Mouse (Mus musculus): ENCODE measurements around the gene Tmem53. TPM values are rescaled to one million over a fixed set of nuclear protein-coding genes. Genes with fewer than 3 reads are reported as not detected.

Tmem53 gene
- polyA plus RNA-seq, 2 experiments: 2.4 to 6.7 TPM

DNA sequence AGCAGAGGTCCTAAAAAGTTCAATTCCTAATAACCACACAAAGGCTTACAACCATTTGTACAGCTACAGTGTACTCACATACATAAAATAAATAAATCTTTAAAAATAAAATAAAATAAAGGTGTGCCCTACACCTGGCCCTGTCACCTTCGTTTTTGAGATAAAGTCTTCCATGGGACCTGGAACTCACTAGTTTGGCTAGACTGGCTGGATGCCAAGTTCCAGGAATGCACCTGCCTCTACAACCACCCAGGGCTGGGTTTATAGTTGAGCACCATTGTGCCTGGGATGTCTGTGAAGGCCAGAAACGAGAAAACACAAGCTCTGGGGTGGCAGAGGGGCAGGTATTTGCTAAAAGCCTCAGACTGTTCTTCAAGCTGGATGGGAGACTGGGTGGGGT, 12.6 kb upstream of the Tmem53 start:
- H3K27me3 ChIP-seq (ENCODE audit: control insufficient read depth, insufficient read depth, low read length): no peaks in the 10 kb centered on the region
- WGBS (ENCODE audit: insufficient replicate concordance): 31% methylated on average over 2 of the region's 2 CpGs
- H3K36me3 ChIP-seq (replicated peaks; ENCODE audit: control insufficient read depth, insufficient read depth, low read depth): no peaks in the 10 kb centered on the region
- TF ChIP-seq CTCF (IDR thresholded peaks at IDR 0.05; ENCODE audit: low read depth) (no peak), EP300 (IDR thresholded peaks at IDR 0.05; ENCODE audit: low read depth) (no peak)
- H3K9me3 ChIP-seq (ENCODE audit: control insufficient read depth, low read length): no peaks in the 10 kb centered on the region
- no peak overlapping the region for H3K9ac ChIP-seq (replicated peaks)
- H3K4me3 ChIP-seq (ENCODE audit: insufficient read depth in 1 of 2, low read depth in 2 of 2, low read length in 2 of 2): no peak overlapping the region
- DNase-seq (ENCODE audit: low read depth in 3 of 3, low spot score in 3 of 3) (no peak), ATAC-seq (ENCODE audit: insufficient read depth) (no peak)
- no peak overlapping the region for H3K27ac ChIP-seq
- H3K4me1 ChIP-seq (replicated peaks; ENCODE audit: control insufficient read depth in 2 of 2, insufficient read depth in 2 of 2, low read length in 1 of 2): peaks cover 0 to 4% of the 10 kb centered on the region in 2 experiments; a peak in 1 of 4 replicates
- H3K4me2 ChIP-seq (ENCODE audit: low read depth): no peak overlapping the region

- Histone ChIP-seq H3K4me1 (replicated peaks; ENCODE audit: control insufficient read depth in 2 of 2, insufficient read depth in 2 of 2, low read length in 1 of 2) (peaks cover 0 to 4% of the 10 kb centered on the region in 2 experiments; a peak in 1 of 4 replicates), H3K36me3 (replicated peaks; ENCODE audit: control insufficient read depth, insufficient read depth, low read depth) (no peaks in the 10 kb centered on the region), H3K27me3 (ENCODE audit: control insufficient read depth, insufficient read depth, low read length) (no peaks in the 10 kb centered on the region), H3K9me3 (ENCODE audit: control insufficient read depth, low read length) (no peaks in the 10 kb centered on the region), H3K9ac (replicated peaks) (no peak overlapping the region), H3K4me2 (ENCODE audit: low read depth) (no peak overlapping the region), H3K27ac (no peak overlapping the region), H3K4me3 (ENCODE audit: insufficient read depth in 1 of 2, low read depth in 2 of 2, low read length in 2 of 2) (no peak overlapping the region)
- no peak for DNase-seq (ENCODE audit: low read depth in 3 of 3, low spot score in 3 of 3)
- no peak for ATAC-seq (ENCODE audit: insufficient read depth)
- WGBS (ENCODE audit: insufficient replicate concordance): 67% methylated on average over 6 of the region's 6 CpGs
- TF ChIP-seq CTCF (IDR thresholded peaks at IDR 0.05; ENCODE audit: low read depth) (no peak), EP300 (IDR thresholded peaks at IDR 0.05; ENCODE audit: low read depth) (no peak)
Measured at GRCm38 (mm10) chr4:117240867-117241266, 10.9 kb upstream of the Tmem53 start.

GRCm38 (mm10) chr4:117250982-117251381, 769 bp upstream of the Tmem53 start:
- Histone ChIP-seq H3K27me3 (ENCODE audit: control insufficient read depth, insufficient read depth, low read length) (no peaks in the 10 kb centered on the region), H3K9me3 (ENCODE audit: control insufficient read depth, low read length) (no peaks in the 10 kb centered on the region), H3K4me1 (replicated peaks; ENCODE audit: control insufficient read depth in 2 of 2, insufficient read depth in 2 of 2, low read length in 1 of 2) (peaks cover 8 to 11% of the 10 kb centered on the region in 2 experiments), H3K9ac (replicated peaks) (no peak overlapping the region), H3K4me2 (ENCODE audit: low read depth) (peak overlapping the region; percentile 78), H3K4me3 (ENCODE audit: insufficient read depth in 1 of 2, low read depth in 2 of 2, low read length in 2 of 2) (peak overlapping the region in 1 of 2 experiments; percentile 61; a peak in 2 of 4 replicates), H3K27ac (no peak overlapping the region), H3K36me3 (replicated peaks; ENCODE audit: control insufficient read depth, insufficient read depth, low read depth) (no peaks in the 10 kb centered on the region)
- WGBS (ENCODE audit: insufficient replicate concordance): 66% methylated on average over 1 of the region's 1 CpGs
- no peak for TF ChIP-seq EP300 (IDR thresholded peaks at IDR 0.05; ENCODE audit: low read depth)
- TF ChIP-seq CTCF (IDR thresholded peaks at IDR 0.05; ENCODE audit: low read depth): no peak
- ATAC-seq (ENCODE audit: insufficient read depth) (no peak), DNase-seq (ENCODE audit: low read depth in 3 of 3, low spot score in 3 of 3) (no peak)

DNA sequence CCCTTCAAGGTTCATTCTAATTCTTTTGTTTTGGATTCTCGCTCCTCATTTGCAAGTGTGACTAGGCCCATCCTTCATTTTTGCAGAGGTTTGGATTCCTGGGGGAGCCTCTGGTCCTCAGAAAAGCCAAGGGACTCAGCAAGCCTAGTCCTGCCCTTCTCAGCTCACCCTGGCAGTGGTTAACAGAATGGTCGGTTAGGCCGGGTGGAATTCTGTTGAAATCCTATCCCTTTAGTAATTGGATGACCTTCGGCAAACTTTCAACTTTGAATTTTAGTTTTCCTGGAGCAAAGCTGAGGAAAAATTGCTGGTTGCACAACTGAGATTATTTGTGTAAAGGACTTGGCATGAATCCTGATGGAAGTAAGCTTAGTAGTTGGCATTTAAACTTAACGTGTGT, 600 bp downstream of the Tmem53 start:
- Histone ChIP-seq H3K36me3 (replicated peaks; ENCODE audit: control insufficient read depth, insufficient read depth, low read depth) (no peaks in the 10 kb centered on the region), H3K27me3 (ENCODE audit: control insufficient read depth, insufficient read depth, low read length) (no peaks in the 10 kb centered on the region), H3K9me3 (ENCODE audit: control insufficient read depth, low read length) (no peaks in the 10 kb centered on the region), H3K27ac (no peak overlapping the region; the same call in 1 of the 2 replicates), H3K4me3 (ENCODE audit: insufficient read depth in 1 of 2, low read depth in 2 of 2, low read length in 2 of 2) (peak overlapping the region; percentile 61 to 83), H3K4me2 (ENCODE audit: low read depth) (peak overlapping the region; percentile 78), H3K4me1 (replicated peaks; ENCODE audit: control insufficient read depth in 2 of 2, insufficient read depth in 2 of 2, low read length in 1 of 2) (peaks cover 8 to 11% of the 10 kb centered on the region in 2 experiments), H3K9ac (replicated peaks) (peak overlapping the region; percentile 40)
- ATAC-seq (ENCODE audit: insufficient read depth): no peak
- no peak for TF ChIP-seq EP300 (IDR thresholded peaks at IDR 0.05; ENCODE audit: low read depth)
- TF ChIP-seq CTCF (IDR thresholded peaks at IDR 0.05; ENCODE audit: low read depth): no peak
- DNase-seq (ENCODE audit: low read depth in 3 of 3, low spot score in 3 of 3): no peak
- 68% methylated on average over 5 of the region's 5 CpGs for WGBS (ENCODE audit: insufficient replicate concordance)

DNA sequence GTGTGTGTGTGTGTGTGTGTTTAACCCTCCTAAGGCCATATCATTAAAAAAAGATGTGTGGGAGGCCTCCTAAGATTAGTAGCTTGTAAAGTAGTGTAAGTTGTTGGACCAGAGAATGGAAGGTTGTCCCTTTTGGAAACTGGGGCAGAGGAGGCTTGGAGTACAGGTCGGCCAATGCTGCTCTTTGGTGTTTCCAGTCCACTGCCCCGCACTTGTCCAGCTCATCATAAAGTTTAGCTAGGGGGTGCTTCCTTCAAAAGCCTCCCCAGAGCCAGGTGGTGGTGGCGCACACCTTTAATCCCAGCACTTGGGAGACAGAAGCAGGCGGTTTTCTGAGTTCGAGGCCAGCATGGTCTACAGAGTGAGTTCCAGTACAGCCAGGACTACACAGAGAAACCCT, 1.0 kb downstream of the Tmem53 start:
- DNase-seq (ENCODE audit: low read depth in 3 of 3, low spot score in 3 of 3) (no peak), ATAC-seq (ENCODE audit: insufficient read depth) (no peak)
- TF ChIP-seq CTCF (IDR thresholded peaks at IDR 0.05; ENCODE audit: low read depth) (no peak), EP300 (IDR thresholded peaks at IDR 0.05; ENCODE audit: low read depth) (no peak)
- H3K27me3 ChIP-seq (ENCODE audit: control insufficient read depth, insufficient read depth, low read length): no peaks in the 10 kb centered on the region
- no peak overlapping the region for H3K9ac ChIP-seq (replicated peaks)
- H3K36me3 ChIP-seq (replicated peaks; ENCODE audit: control insufficient read depth, insufficient read depth, low read depth): no peaks in the 10 kb centered on the region
- no peaks in the 10 kb centered on the region for H3K9me3 ChIP-seq (ENCODE audit: control insufficient read depth, low read length)
- H3K27ac ChIP-seq: no peak overlapping the region
- H3K4me3 ChIP-seq (ENCODE audit: insufficient read depth in 1 of 2, low read depth in 2 of 2, low read length in 2 of 2): no peak overlapping the region
- 82% methylated on average over 5 of the region's 5 CpGs for WGBS (ENCODE audit: insufficient replicate concordance)
- H3K4me1 ChIP-seq (replicated peaks; ENCODE audit: control insufficient read depth in 2 of 2, insufficient read depth in 2 of 2, low read length in 1 of 2): peaks cover 8 to 11% of the 10 kb centered on the region in 2 experiments
- peak overlapping the region; percentile 78 for H3K4me2 ChIP-seq (ENCODE audit: low read depth)

Data from liver, embryonic 14.5 days (tissue).